In the genomic region with DNA sequence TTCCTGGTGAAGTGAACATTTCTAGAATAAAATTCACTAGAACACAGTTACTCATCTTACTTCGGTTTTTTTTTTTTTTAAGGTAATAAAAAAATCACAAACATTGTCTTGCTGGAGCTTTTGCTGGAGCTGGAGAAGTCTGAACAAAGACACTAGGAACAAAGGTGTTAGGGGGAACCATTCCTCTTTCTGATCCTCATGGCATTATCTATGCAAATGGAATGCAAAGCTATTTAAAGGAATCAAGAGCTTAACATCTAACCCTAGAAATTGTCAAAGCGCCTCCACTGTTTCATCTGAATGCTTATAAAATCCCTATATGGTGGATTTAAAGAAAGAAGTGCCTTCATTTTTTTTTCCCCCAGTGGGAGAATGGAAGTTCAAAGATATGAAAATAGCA, we compare ENCODE assay signal across 26 mouse cellular contexts. TPM values are rescaled to one million over a fixed set of nuclear protein-coding genes. Genes with fewer than 3 reads are reported as not detected.
A peak's percentile ranks its signal among the peaks of the same experiment; 100 is the strongest.
DNase-seq lines count a peak whose midpoint lies in the region; ATAC-seq lines count a peak whose summit lies in the region.
"Had no signal": no experiment of that assay in that cellular context is flagged by ENCODE, and none has a peak within 500 bp of the region (broad histone marks: within the 10 kb centered on the region; RNA-seq: fewer than 3 reads in every experiment).

No protein-coding gene starts in this region.

- peak overlapping the region; percentile 63 for H3K27ac ChIP-seq in midbrain, embryonic 10.5 days (replicated peaks)
- no peak overlapping the region for H3K27ac ChIP-seq in midbrain, embryonic 16.5 days (ENCODE audit: low read length)
- no peak overlapping the region; the same call in 1 of the 2 replicates for H3K27ac ChIP-seq in midbrain, embryonic 12.5 days (replicated peaks)
- no peak overlapping the region for H3K27ac ChIP-seq in midbrain, embryonic 13.5 days
- H3K27ac ChIP-seq in midbrain, embryonic 14.5 days (replicated peaks; ENCODE audit: low read depth, low read length), result peak overlapping the region; percentile 52; the same call in 1 of the 2 replicates
- H3K27ac ChIP-seq: embryonic facial prominence, embryonic 10.5 days; embryonic facial prominence, embryonic 12.5 days; forebrain, embryonic 13.5 days; forebrain, embryonic 15.5 days had no signal

- H3K9me3 ChIP-seq in midbrain, embryonic 10.5 days (replicated peaks), result no peaks in the 10 kb centered on the region
- no peaks in the 10 kb centered on the region for H3K9me3 ChIP-seq in midbrain, embryonic 16.5 days (replicated peaks; ENCODE audit: control insufficient read depth, low read length, poor library complexity, severe bottlenecking)
- no peaks in the 10 kb centered on the region for H3K9me3 ChIP-seq in midbrain, embryonic 12.5 days
- H3K9me3 ChIP-seq in midbrain, embryonic 13.5 days, result no peaks in the 10 kb centered on the region
- H3K9me3 ChIP-seq in midbrain, embryonic 14.5 days (ENCODE audit: control insufficient read depth, low read length), result no peaks in the 10 kb centered on the region
- H3K9me3 ChIP-seq: embryonic facial prominence, embryonic 10.5 days; embryonic facial prominence, embryonic 12.5 days; forebrain, embryonic 13.5 days; forebrain, embryonic 15.5 days; G1E had no signal

- ATAC-seq in midbrain, embryonic 16.5 days, result no peak
- 0 out of 2 replicates have a peak, but pooled peaks have one; percentile 62 for ATAC-seq in midbrain, embryonic 12.5 days (ENCODE audit: low FRiP score, low read depth)
- no peak for ATAC-seq in midbrain, embryonic 13.5 days
- no peak for ATAC-seq in midbrain, embryonic 14.5 days (ENCODE audit: low FRiP score, low TSS enrichment)
- ATAC-seq: CD4-positive, CD25-positive, alpha-beta regulatory T cell, adult 4 months; forebrain, embryonic 13.5 days; forebrain, embryonic 15.5 days; forebrain, postnatal 0 days had no signal

- H3K27me3 ChIP-seq in midbrain, embryonic 10.5 days (ENCODE audit: low read depth, poor library complexity, severe bottlenecking), result no peaks in the 10 kb centered on the region
- H3K27me3 ChIP-seq in midbrain, embryonic 16.5 days (ENCODE audit: control insufficient read depth, insufficient read depth, low read depth, low read length), result no peaks in the 10 kb centered on the region
- no peaks in the 10 kb centered on the region for H3K27me3 ChIP-seq in midbrain, embryonic 12.5 days
- H3K27me3 ChIP-seq in midbrain, embryonic 13.5 days, result no peaks in the 10 kb centered on the region
- no peaks in the 10 kb centered on the region for H3K27me3 ChIP-seq in midbrain, embryonic 14.5 days (ENCODE audit: control insufficient read depth, insufficient read depth, low read length)
- H3K27me3 ChIP-seq: CH12.LX; embryonic facial prominence, embryonic 12.5 days; forebrain, embryonic 13.5 days; forebrain, embryonic 15.5 days had no signal

- 30% methylated on average over 2 of the region's 2 CpGs for WGBS in midbrain, embryonic 10.5 days
- 16% methylated on average over 2 of the region's 2 CpGs for WGBS in midbrain, embryonic 16.5 days
- WGBS in midbrain, embryonic 12.5 days, result 16% methylated on average over 2 of the region's 2 CpGs
- 13% methylated on average over 2 of the region's 2 CpGs for WGBS in midbrain, embryonic 13.5 days
- WGBS in midbrain, embryonic 14.5 days, result 10% methylated on average over 2 of the region's 2 CpGs

- no peak overlapping the region for H3K4me2 ChIP-seq in midbrain, embryonic 16.5 days (ENCODE audit: low read length)
- H3K4me2 ChIP-seq in midbrain, embryonic 12.5 days (replicated peaks), result no peak overlapping the region
- H3K4me2 ChIP-seq in midbrain, embryonic 13.5 days (replicated peaks), result no peak overlapping the region
- H3K4me2 ChIP-seq in midbrain, embryonic 14.5 days (ENCODE audit: low read length), result no peak overlapping the region
- H3K4me2 ChIP-seq: embryonic facial prominence, embryonic 12.5 days; forebrain, embryonic 13.5 days; forebrain, embryonic 15.5 days had no signal

- no peak overlapping the region for H3K9ac ChIP-seq in midbrain, embryonic 16.5 days (ENCODE audit: low read depth, low read length)
- H3K9ac ChIP-seq in midbrain, embryonic 12.5 days (replicated peaks), result no peak overlapping the region
- no peak overlapping the region for H3K9ac ChIP-seq in midbrain, embryonic 13.5 days (replicated peaks)
- H3K9ac ChIP-seq in midbrain, embryonic 14.5 days (replicated peaks; ENCODE audit: low read length), result no peak overlapping the region
- H3K9ac ChIP-seq: embryonic facial prominence, embryonic 12.5 days; forebrain, embryonic 13.5 days; forebrain, embryonic 15.5 days; forebrain, postnatal 0 days had no signal

- peaks cover 15% of the 10 kb centered on the region; the same call in 1 of the 2 replicates for H3K4me1 ChIP-seq in midbrain, embryonic 10.5 days
- H3K4me1 ChIP-seq in midbrain, embryonic 16.5 days (ENCODE audit: control insufficient read depth, insufficient read depth, low read length), result no peaks in the 10 kb centered on the region
- no peaks in the 10 kb centered on the region; the same call in 1 of the 2 replicates for H3K4me1 ChIP-seq in midbrain, embryonic 12.5 days
- H3K4me1 ChIP-seq in midbrain, embryonic 13.5 days (replicated peaks), result 0 out of 2 replicates have a peak, but pooled peaks cover 6% of the 10 kb centered on the region
- H3K4me1 ChIP-seq in midbrain, embryonic 14.5 days (ENCODE audit: control insufficient read depth, insufficient read depth, low read length), result 0 out of 2 replicates have a peak, but pooled peaks cover 3% of the 10 kb centered on the region
- H3K4me1 ChIP-seq: embryonic facial prominence, embryonic 10.5 days; embryonic facial prominence, embryonic 12.5 days; forebrain, embryonic 13.5 days; forebrain, embryonic 15.5 days had no signal

- no peak for DNase-seq in midbrain, embryonic 10.5 days (ENCODE audit: low spot score)
- DNase-seq in midbrain, embryonic 14.5 days, result peak; percentile 36
- peak; percentile 12 for DNase-seq in telencephalon, adult 2 months (ENCODE audit: low read depth, low spot score)
- no peak for DNase-seq in Muller cell, postnatal 12 days (ENCODE audit: inconsistent ontology term)
- no peak for DNase-seq in kidney, adult 11 months
- DNase-seq: adrenal gland, adult 2 months; adrenal gland, postnatal 10 days; adrenal gland, postnatal 36 days; B cell, adult 2 months; cerebellum, adult 11-12 months; cerebellum, adult 2 months; cerebellum, adult 9-10 months; cerebellum, postnatal 10 days; cerebellum, postnatal 25 days; forebrain, postnatal 0 days had no signal

- H3K36me3 ChIP-seq in midbrain, embryonic 10.5 days, result no peaks in the 10 kb centered on the region
- H3K36me3 ChIP-seq in midbrain, embryonic 16.5 days (ENCODE audit: control insufficient read depth, insufficient read depth, low read length), result no peaks in the 10 kb centered on the region
- no peaks in the 10 kb centered on the region for H3K36me3 ChIP-seq in midbrain, embryonic 12.5 days
- no peaks in the 10 kb centered on the region for H3K36me3 ChIP-seq in midbrain, embryonic 13.5 days
- H3K36me3 ChIP-seq in midbrain, embryonic 14.5 days (ENCODE audit: control insufficient read depth, insufficient read depth, low read length), result no peaks in the 10 kb centered on the region
- H3K36me3 ChIP-seq: embryonic facial prominence, embryonic 10.5 days; embryonic facial prominence, embryonic 12.5 days; forebrain, embryonic 15.5 days; G1E had no signal

- no peak overlapping the region for H3K4me3 ChIP-seq in midbrain, embryonic 10.5 days
- no peak overlapping the region for H3K4me3 ChIP-seq in midbrain, embryonic 16.5 days (ENCODE audit: low read depth, low read length)
- H3K4me3 ChIP-seq in midbrain, embryonic 12.5 days, result no peak overlapping the region
- no peak overlapping the region for H3K4me3 ChIP-seq in midbrain, embryonic 13.5 days (replicated peaks)
- H3K4me3 ChIP-seq in midbrain, embryonic 14.5 days (replicated peaks; ENCODE audit: low read depth, low read length), result no peak overlapping the region
- H3K4me3 ChIP-seq: embryonic facial prominence, embryonic 10.5 days; embryonic facial prominence, embryonic 12.5 days; forebrain, embryonic 13.5 days; forebrain, embryonic 15.5 days had no signal

RNA-seq across cellular contexts. Expression of a gene that starts 7.1 kb away (rescaled TPM):
- 66.4 and 72.7 TPM in 2 replicates for polyA plus RNA-seq in midbrain, embryonic 10.5 days (2016; fragmentation: Nextera tagmentation; extraction: Ambion mirVana)
- 37.4 and 39.9 TPM in 2 replicates for polyA plus RNA-seq in midbrain, embryonic 16.5 days (2015; fragmentation: Nextera tagmentation; extraction: Ambion mirVana)
- 69.6 and 71.6 TPM in 2 replicates for polyA plus RNA-seq in midbrain, embryonic 12.5 days (2016; fragmentation: Nextera tagmentation; extraction: Ambion mirVana)
- 52.4 and 55.6 TPM in 2 replicates for polyA plus RNA-seq in midbrain, embryonic 13.5 days (2015; fragmentation: Nextera tagmentation; extraction: Ambion mirVana)
- polyA plus RNA-seq in midbrain, embryonic 14.5 days (2014; fragmentation: Nextera tagmentation; extraction: Ambion mirVana), result 46.1 and 49.4 TPM in 2 replicates

RNA-seq across cellular contexts. Expression of a gene that starts 28.7 kb away (rescaled TPM):
- 1,116 and 1,275 TPM in 2 replicates for polyA plus RNA-seq in midbrain, embryonic 10.5 days (2016; fragmentation: Nextera tagmentation; extraction: Ambion mirVana)
- 256 and 276 TPM in 2 replicates for polyA plus RNA-seq in midbrain, embryonic 16.5 days (2015; fragmentation: Nextera tagmentation; extraction: Ambion mirVana)
- polyA plus RNA-seq in midbrain, embryonic 12.5 days (2016; fragmentation: Nextera tagmentation; extraction: Ambion mirVana), result 910 and 914 TPM in 2 replicates
- 606 and 609 TPM in 2 replicates for polyA plus RNA-seq in midbrain, embryonic 13.5 days (2015; fragmentation: Nextera tagmentation; extraction: Ambion mirVana)
- 333 and 390 TPM in 2 replicates for polyA plus RNA-seq in midbrain, embryonic 14.5 days (2014; fragmentation: Nextera tagmentation; extraction: Ambion mirVana)

RNA-seq across cellular contexts. Expression of a gene that starts 28.8 kb away (rescaled TPM):
- 4.7 and 5.8 TPM in 2 replicates for polyA plus RNA-seq in midbrain, embryonic 10.5 days (2016; fragmentation: Nextera tagmentation; extraction: Ambion mirVana)
- polyA plus RNA-seq in midbrain, embryonic 16.5 days (2015; fragmentation: Nextera tagmentation; extraction: Ambion mirVana), result 4.6 TPM in 2 replicates
- 8.0 and 8.2 TPM in 2 replicates for polyA plus RNA-seq in midbrain, embryonic 12.5 days (2016; fragmentation: Nextera tagmentation; extraction: Ambion mirVana)
- 5.5 and 5.8 TPM in 2 replicates for polyA plus RNA-seq in midbrain, embryonic 13.5 days (2015; fragmentation: Nextera tagmentation; extraction: Ambion mirVana)
- polyA plus RNA-seq in midbrain, embryonic 14.5 days (2014; fragmentation: Nextera tagmentation; extraction: Ambion mirVana), result 3.1 and 4.6 TPM in 2 replicates

RNA-seq across cellular contexts. Expression of a gene that starts 41.9 kb away (rescaled TPM):
- not detected in 2 replicates for polyA plus RNA-seq in midbrain, embryonic 10.5 days (2016; fragmentation: Nextera tagmentation; extraction: Ambion mirVana)
- 0.09 TPM in 1 of 2 replicates, not detected in the other for polyA plus RNA-seq in midbrain, embryonic 16.5 days (2015; fragmentation: Nextera tagmentation; extraction: Ambion mirVana)
- not detected in 2 replicates for polyA plus RNA-seq in midbrain, embryonic 12.5 days (2016; fragmentation: Nextera tagmentation; extraction: Ambion mirVana)
- polyA plus RNA-seq in midbrain, embryonic 13.5 days (2015; fragmentation: Nextera tagmentation; extraction: Ambion mirVana), result not detected in 2 replicates
- polyA plus RNA-seq in midbrain, embryonic 14.5 days (2014; fragmentation: Nextera tagmentation; extraction: Ambion mirVana), result not detected in 2 replicates
- polyA plus RNA-seq: adrenal gland, adult 2 months; CD4-positive, CD25-positive, alpha-beta regulatory T cell, adult 4 months; embryonic facial prominence, embryonic 10.5 days; embryonic facial prominence, embryonic 12.5 days; forebrain, embryonic 11.5 days; forebrain, embryonic 13.5 days; forebrain, embryonic 15.5 days; G1E had no signal

Comparison
In these comparisons a context has a peak if more than half of its experiments do, and no peak if none do; other contexts are left out.
1. DNase-seq: peak in midbrain, embryonic 14.5 days (single experiment) and telencephalon, adult 2 months (single experiment); none in midbrain, embryonic 10.5 days (single experiment), Muller cell, postnatal 12 days (single experiment) and kidney, adult 11 months (single experiment).
2. H3K27ac ChIP-seq: peak in midbrain, embryonic 10.5 days (single experiment) and midbrain, embryonic 14.5 days (single experiment); none in midbrain, embryonic 16.5 days (single experiment), midbrain, embryonic 12.5 days (single experiment) and midbrain, embryonic 13.5 days (single experiment).